Mouse (Mus musculus) myocyte (in vitro differentiated cells): ENCODE measurements around the gene Dact3.

Source experiments
- MYOD1 ChIP-seq, 3 experiments: IDR thresholded peaks; one replicate each; pipeline ENCODE4 v1.6.1; 2011; ENCODE audit warnings: control low read depth in 2 of 3, low read depth in 2 of 3, mild to moderate bottlenecking in 2 of 3, moderate library complexity in 1 of 3; ENCODE audit not compliant: insufficient read length in 2 of 3, control insufficient read depth in 1 of 3
- POLR2A ChIP-seq: IDR thresholded peaks from one replicate; pipeline ENCODE4 v1.6.1; 2011; ENCODE audit warnings: low read depth, mild to moderate bottlenecking, control low read depth, moderate library complexity; ENCODE audit not compliant: insufficient read length
- USF1 ChIP-seq: IDR thresholded peaks from one replicate; pipeline ENCODE4 v1.6.1; 2011; ENCODE audit warnings: low read depth, mild to moderate bottlenecking, control low read depth, moderate library complexity

DNA sequence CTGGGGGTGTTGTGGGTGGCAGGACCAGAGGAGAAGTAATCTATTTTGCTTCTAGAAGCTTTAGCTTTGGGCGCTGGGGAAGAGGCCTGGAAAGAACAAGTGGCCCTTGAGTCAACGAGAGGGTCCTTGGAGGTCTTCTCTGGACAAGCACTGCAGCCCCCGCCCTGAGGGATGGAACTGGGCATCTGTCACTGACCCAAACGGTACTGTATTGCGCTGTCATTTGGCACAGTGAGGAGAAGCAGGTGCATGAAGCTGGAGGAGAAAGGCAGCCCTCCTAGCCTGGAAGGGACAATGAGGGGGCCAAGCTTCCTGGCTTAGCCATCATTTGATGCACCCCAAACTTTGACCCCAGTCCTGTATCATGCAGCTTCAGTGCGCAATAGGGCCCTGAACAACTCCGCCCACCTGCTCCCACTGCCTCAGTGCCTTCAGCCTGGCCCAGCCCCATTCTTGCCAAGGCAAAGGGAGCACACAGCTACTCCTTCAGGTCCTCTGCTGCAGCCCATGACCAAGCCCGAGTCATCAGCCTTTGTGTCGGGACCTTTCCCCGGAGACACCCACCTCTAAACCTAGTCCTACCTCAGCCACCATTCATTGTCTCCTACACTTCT, 47.4 kb downstream of the Dact3 start:
- TF ChIP-seq POLR2A: peak; percentile 54
- TF ChIP-seq USF1: no peak
- no peak for TF ChIP-seq MYOD1 (IDR thresholded peaks at IDR 0.05; ENCODE audit: control insufficient read depth in 1 of 3, insufficient read length in 2 of 3, low read depth in 2 of 3)
